Mouse (Mus musculus) liver, embryonic 18 days (tissue): ENCODE data around the gene Gm44790. TPM values are rescaled to one million over a fixed set of nuclear protein-coding genes. Genes with fewer than 3 reads are reported as not detected.

Experiments
- polyA plus RNA-seq: library from polyadenylated mRNA; depleted of rRNA; stranded (reverse); fragments of >200 nt; gene quantifications from 2 replicates; pipeline ENCODE4 v1.2.3, GENCODE M21; 2012; rRNA removed

The Gm44790 gene
- polyA plus RNA-seq = 0.17 TPM in 1 of 2 replicates, not detected in the other

GRCm38 (mm10) chr6:86426358-86426757, at the start of gene Gm44790:
TSS of gene Gm44790 (plus strand) at chr6:86426658.

GRCm38 (mm10) chr6:86396581-86397256, 29.7 kb upstream of the Gm44790 start, which contains the start of gene Pcyox1:
TSS of gene Pcyox1 (minus strand) at chr6:86397154.

GRCm38 (mm10) chr6:86404100-86404861, 22.2 kb upstream of the Gm44790 start, which contains the start of gene Tia1:
TSS of gene Tia1 (plus strand) at chr6:86404219.

GRCm38 (mm10) chr6:86438272-86439118, 12.0 kb downstream of the Gm44790 start, which contains the start of gene C87436:
TSS of gene C87436 (plus strand) at chr6:86438374.

Other genes starting within 250 kb of the Gm44790 start
- gene Tgfa, start 231.4 kb upstream of the Gm44790 start, polyA plus RNA-seq = 2.4 and 2.7 TPM in 2 replicates
- gene Fam136a, start 61.0 kb upstream of the Gm44790 start, polyA plus RNA-seq = 37.1 and 39.3 TPM in 2 replicates
- gene Snrpg, start 55.4 kb upstream of the Gm44790 start, polyA plus RNA-seq = 70.2 and 75.9 TPM in 2 replicates
- 72.7 and 72.9 TPM in 2 replicates for gene Pcyox1, start 29.5 kb upstream of the Gm44790 start, polyA plus RNA-seq
- gene Tia1, start 22.4 kb upstream of the Gm44790 start, polyA plus RNA-seq = 14.4 and 16.3 TPM in 2 replicates
- gene C87436, start 11.7 kb downstream of the Gm44790 start, polyA plus RNA-seq = 6.4 and 7.0 TPM in 2 replicates
- gene Pcbp1, start 99.7 kb downstream of the Gm44790 start, polyA plus RNA-seq = 99.3 and 102 TPM in 2 replicates
- 11.0 and 12.9 TPM in 2 replicates for gene Asprv1, start 201.5 kb downstream of the Gm44790 start, polyA plus RNA-seq
- 21.2 and 22.5 TPM in 2 replicates for gene Mxd1, start 242.5 kb downstream of the Gm44790 start, polyA plus RNA-seq